Mouse (Mus musculus) small intestine, adult 2 months (tissue): Measurements from ENCODE around the gene Ctnnd2. TPM values are rescaled to one million over a fixed set of nuclear protein-coding genes. Genes with fewer than 3 reads are reported as not detected.

Experiments used
- H3K27ac ChIP-seq: fragments of 200-500 bp; 2 replicates; pipeline ENCODE4 v1.5.1; 2012; ENCODE audit warnings: low read depth, low read length, control low read depth, inconsistent platforms; ENCODE audit not compliant: insufficient read depth
- H3K27me3 ChIP-seq: fragments of 200-500 bp; 2 replicates; pipeline ENCODE4 v1.6.1; 2012; ENCODE audit warnings: mild to moderate bottlenecking, moderate library complexity, low read length, inconsistent platforms; ENCODE audit not compliant: control insufficient read depth, insufficient read depth
- H3K36me3 ChIP-seq: fragments of 200-500 bp; 2 replicates; pipeline ENCODE4 v1.6.1; 2012; ENCODE audit warnings: mild to moderate bottlenecking, low read length, control low read depth, inconsistent platforms; ENCODE audit not compliant: control insufficient read depth, insufficient read depth
- H3K4me1 ChIP-seq: fragments of 200-500 bp; 2 replicates; pipeline ENCODE4 v1.6.1; 2012; ENCODE audit warnings: low read length, inconsistent platforms, mixed read lengths; ENCODE audit not compliant: control insufficient read depth, insufficient read depth, insufficient read length
- H3K4me3 ChIP-seq: fragments of 200-500 bp; 2 replicates; pipeline ENCODE4 v1.5.1; 2012; ENCODE audit warnings: low read depth, mild to moderate bottlenecking, control low read depth, inconsistent platforms, low read length, moderate library complexity
- CTCF ChIP-seq: fragments of 200-500 bp; IDR thresholded peaks from 2 replicates; pipeline ENCODE4 v1.5.1; 2012; ENCODE audit warnings: low read depth, mild to moderate bottlenecking, control low read depth, inconsistent platforms, low read length, moderate library complexity, mixed read lengths; ENCODE audit not compliant: insufficient replicate concordance, insufficient read length; ENCODE audit errors: extremely low read depth
- POLR2A ChIP-seq: fragments of 200-500 bp; IDR thresholded peaks from 2 replicates; pipeline ENCODE4 v1.6.1; 2012; ENCODE audit warnings: low read depth, mild to moderate bottlenecking, control low read depth, inconsistent platforms, low read length, moderate library complexity
- WGBS: fragments of 180-500 bp; shearing (Covaris S2); methylation state at CpG from one replicate; pipeline ENCODE4 v1.1.7; 2018; 5-methylcytosine and 5-hydroxymethylcytosine counted together
- polyA plus RNA-seq: library from polyadenylated mRNA; depleted of rRNA; stranded (reverse); fragments of >200 nt; gene quantifications from 2 replicates; pipeline ENCODE4 v1.2.3, GENCODE M21; 2012

The Ctnnd2 gene
- polyA plus RNA-seq, 1 experiment, result 1.3 TPM

DNA sequence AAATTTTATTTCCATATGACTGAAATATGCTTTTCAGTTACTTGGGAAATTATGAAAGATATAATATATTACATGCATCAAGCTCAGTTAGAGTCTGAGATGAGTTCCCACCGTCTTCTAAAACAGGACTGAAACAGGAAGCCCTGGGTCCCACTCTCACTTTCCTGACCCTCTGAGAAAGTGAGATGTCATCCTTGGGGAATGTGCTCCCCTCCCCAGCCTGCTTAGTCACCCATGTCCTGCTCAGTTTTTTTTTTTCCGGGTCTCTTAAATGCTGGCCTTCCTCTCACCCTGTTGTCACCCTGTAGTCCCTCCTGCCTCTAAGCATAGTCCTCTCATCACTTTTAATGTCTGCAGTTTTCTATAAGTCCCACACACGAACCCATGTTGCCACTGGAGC is 456.1 kb downstream of the Ctnnd2 start:
- WGBS, result 47% methylated on average over 3 of the region's 3 CpGs
- H3K4me3 ChIP-seq, result no peak overlapping the region
- H3K4me1 ChIP-seq, result no peaks in the 10 kb centered on the region
- H3K27me3 ChIP-seq, result no peaks in the 10 kb centered on the region
- no peak overlapping the region for H3K27ac ChIP-seq
- TF ChIP-seq CTCF, result no peak
- no peak for TF ChIP-seq POLR2A
- no peaks in the 10 kb centered on the region for H3K36me3 ChIP-seq

- Histone ChIP-seq H3K27ac (no peak overlapping the region), H3K4me3 (no peak overlapping the region), H3K36me3 (no peaks in the 10 kb centered on the region), H3K4me1 (no peaks in the 10 kb centered on the region), H3K27me3 (no peaks in the 10 kb centered on the region)
- TF ChIP-seq POLR2A (no peak), CTCF (no peak)
- WGBS, result 76% methylated on average over 7 of the region's 7 CpGs
These were observed 459.8 kb downstream of the Ctnnd2 start for GRCm38 (mm10) chr15:30632113-30632735.

DNA sequence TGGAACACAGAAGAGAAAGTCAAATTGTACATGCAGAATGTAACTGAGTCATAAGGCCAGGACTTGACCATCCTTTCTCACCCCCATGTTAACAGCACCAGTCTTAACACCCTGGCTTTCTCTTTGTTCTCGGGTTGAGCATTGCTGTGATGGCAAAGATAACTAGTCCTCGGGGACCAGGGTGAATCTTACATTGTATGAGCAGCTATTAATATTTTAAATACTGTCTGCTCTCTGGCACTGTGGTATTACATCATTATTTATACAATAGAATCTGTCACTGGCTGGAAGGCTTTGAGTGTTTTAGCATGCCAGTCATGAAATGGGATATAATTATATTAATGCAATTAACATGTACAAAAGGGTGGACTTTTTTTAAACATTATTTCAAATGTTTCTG is 461.5 kb downstream of the Ctnnd2 start:
- TF ChIP-seq CTCF, result no peak
- TF ChIP-seq POLR2A, result no peak
- Histone ChIP-seq H3K4me3 (no peak overlapping the region), H3K36me3 (no peaks in the 10 kb centered on the region), H3K27me3 (no peaks in the 10 kb centered on the region), H3K4me1 (no peaks in the 10 kb centered on the region), H3K27ac (no peak overlapping the region)
- WGBS, result 64% methylated on average over 2 of the region's 2 CpGs

- Histone ChIP-seq H3K4me3 (no peak overlapping the region), H3K27ac (no peak overlapping the region), H3K4me1 (no peaks in the 10 kb centered on the region), H3K27me3 (no peaks in the 10 kb centered on the region), H3K36me3 (no peaks in the 10 kb centered on the region)
- TF ChIP-seq POLR2A, result no peak
- 74% methylated on average over 5 of the region's 5 CpGs for WGBS
These were observed 462.1 kb downstream of the Ctnnd2 start for GRCm38 (mm10) chr15:30634522-30634921.

DNA sequence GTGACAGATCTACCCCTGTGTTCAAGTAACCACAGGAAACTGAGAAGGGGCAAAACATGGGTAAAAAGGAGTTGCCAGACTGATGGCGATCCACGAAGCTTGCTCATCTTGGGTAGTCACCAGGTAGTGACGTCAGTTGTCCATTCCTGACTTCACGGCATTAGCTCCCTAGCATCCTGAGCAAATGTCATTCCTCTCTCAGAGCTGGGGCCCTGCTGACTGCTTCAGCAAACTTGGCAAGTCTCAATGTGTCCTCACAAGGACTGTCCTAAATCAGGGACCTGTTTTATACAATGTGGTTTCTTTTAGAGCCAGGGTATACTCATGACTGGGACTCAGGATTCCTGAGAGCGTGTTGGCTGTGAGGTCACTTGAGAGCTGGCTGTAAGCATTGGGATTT is 468.3 kb downstream of the Ctnnd2 start:
- 89% methylated on average over 5 of the region's 5 CpGs for WGBS
- TF ChIP-seq CTCF (no peak), POLR2A (no peak)
- Histone ChIP-seq H3K4me1 (no peaks in the 10 kb centered on the region), H3K4me3 (no peak overlapping the region), H3K36me3 (no peaks in the 10 kb centered on the region), H3K27ac (no peak overlapping the region), H3K27me3 (no peaks in the 10 kb centered on the region)

DNA sequence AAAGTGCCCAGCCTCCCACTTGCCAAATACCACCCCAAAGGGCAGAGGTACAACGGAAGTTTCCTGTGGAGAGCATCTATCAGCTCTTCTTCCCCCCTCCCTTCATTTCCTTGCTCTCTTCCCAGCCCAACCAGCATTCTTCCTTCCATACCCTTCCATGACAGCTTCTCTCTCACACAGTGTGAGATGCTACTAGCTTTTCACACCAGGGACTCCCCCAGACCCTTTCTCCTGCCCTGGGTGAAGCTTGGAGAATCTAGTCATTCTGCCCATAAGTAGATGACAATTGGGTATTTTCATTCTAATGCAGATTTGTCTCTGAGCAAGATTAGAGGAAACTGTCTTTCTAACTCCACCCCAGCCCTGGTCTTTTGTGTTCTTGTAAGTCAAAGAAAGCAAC is 473.3 kb downstream of the Ctnnd2 start:
- Histone ChIP-seq H3K27me3 (peaks cover 8% of the 10 kb centered on the region), H3K36me3 (no peaks in the 10 kb centered on the region), H3K4me3 (no peak overlapping the region), H3K27ac (no peak overlapping the region), H3K4me1 (0 out of 2 replicates have a peak, but pooled peaks cover 4% of the 10 kb centered on the region)
- TF ChIP-seq POLR2A, result no peak
- TF ChIP-seq CTCF, result no peak
- 63% methylated on average over 1 of the region's 1 CpGs for WGBS

DNA sequence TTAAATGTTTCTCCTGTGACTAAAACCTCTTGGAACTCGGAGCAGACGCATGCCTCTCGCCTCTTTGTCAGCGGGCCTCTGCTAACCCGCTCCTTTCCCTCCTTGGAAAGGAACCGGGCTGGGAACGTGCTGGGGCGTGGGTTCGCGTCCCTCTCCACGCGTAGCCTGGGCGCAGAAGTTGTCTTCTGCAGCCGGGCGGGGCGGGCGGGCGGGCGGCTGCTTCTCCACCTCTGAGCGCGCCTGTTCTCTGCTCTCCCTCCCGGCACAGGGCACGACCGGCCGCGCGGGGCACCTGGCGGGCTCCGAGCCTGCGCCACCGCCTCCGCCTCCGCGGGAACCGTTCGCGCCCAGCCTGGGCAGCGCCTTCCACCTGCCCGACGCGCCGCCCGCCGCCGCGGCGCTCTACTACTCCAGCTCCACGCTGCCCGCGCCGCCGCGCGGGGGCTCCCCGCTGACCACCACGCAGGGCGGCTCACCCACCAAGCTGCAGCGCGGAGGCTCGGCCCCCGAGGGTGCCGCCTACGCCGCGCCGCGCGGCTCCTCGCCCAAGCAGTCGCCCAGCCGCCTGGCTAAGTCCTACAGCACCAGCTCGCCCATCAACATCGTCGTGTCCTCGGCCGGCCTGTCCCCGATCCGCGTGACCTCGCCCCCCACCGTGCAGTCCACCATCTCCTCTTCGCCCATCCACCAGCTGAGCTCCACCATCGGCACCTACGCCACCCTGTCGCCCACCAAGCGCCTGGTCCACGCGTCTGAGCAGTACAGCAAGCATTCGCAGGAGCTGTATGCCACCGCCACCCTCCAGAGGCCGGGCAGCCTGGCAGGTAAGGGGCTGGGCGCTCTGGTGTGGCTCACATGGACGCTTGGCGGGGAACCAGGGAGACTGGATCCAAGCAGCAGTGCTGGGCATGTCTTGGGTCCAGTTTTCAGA is 474.4 kb downstream of the Ctnnd2 start:
- 4% methylated on average over 91 of the region's 94 CpGs for WGBS
- Histone ChIP-seq H3K4me3 (peak overlapping the region; percentile 50), H3K4me1 (0 out of 2 replicates have a peak, but pooled peaks cover 4% of the 10 kb centered on the region), H3K27ac (no peak overlapping the region), H3K27me3 (peaks cover 8% of the 10 kb centered on the region), H3K36me3 (no peaks in the 10 kb centered on the region)
- TF ChIP-seq CTCF (no peak), POLR2A (no peak)
